Mouse (Mus musculus) heart, adult 2 months (tissue): ENCODE results near the gene Tmem239. TPM values are rescaled to one million over a fixed set of nuclear protein-coding genes. Genes with fewer than 3 reads are reported as not detected.

Experiments
- DNase-seq, 2 experiments: peaks; one replicate each; pipeline ENCODE4 v3.0.0; 2021
- H3K27ac ChIP-seq: fragments of 200-600 bp; 2 replicates; pipeline ENCODE4 v1.8.1; 2022
- H3K27me3 ChIP-seq: fragments of 200-500 bp; 2 replicates; pipeline ENCODE4 v1.6.1; 2012; ENCODE audit warnings: mild to moderate bottlenecking, low read length, inconsistent platforms, mixed read lengths; ENCODE audit not compliant: control insufficient read depth, insufficient read depth
- H3K36me3 ChIP-seq: fragments of 200-500 bp; 2 replicates; pipeline ENCODE4 v1.6.1; 2012; ENCODE audit warnings: low read length, inconsistent platforms; ENCODE audit not compliant: control insufficient read depth, insufficient read depth
- H3K4me1 ChIP-seq: fragments of 200-500 bp; 2 replicates; pipeline ENCODE4 v1.6.1; 2011; ENCODE audit warnings: low read length; ENCODE audit not compliant: control insufficient read depth, insufficient read depth
- H3K4me3 ChIP-seq: fragments of 200-600 bp; 2 replicates; pipeline ENCODE4 v1.8.1; 2022
- H3K79me2 ChIP-seq: fragments of 200-500 bp; replicated peaks from 2 replicates; pipeline ENCODE4 v1.6.1; 2012; ENCODE audit warnings: mild to moderate bottlenecking, inconsistent platforms, low read length, moderate library complexity, mixed read lengths; ENCODE audit not compliant: control insufficient read depth, insufficient read depth
- H3K9ac ChIP-seq: fragments of 200-500 bp; 2 replicates; pipeline ENCODE4 v1.6.1; 2012; ENCODE audit warnings: low read depth, mild to moderate bottlenecking, control low read depth, inconsistent platforms, low read length, mixed read lengths
- CTCF ChIP-seq: fragments of 200-600 bp; IDR thresholded peaks from 2 replicates; pipeline ENCODE4 v1.8.1; 2022; ENCODE audit warnings: antibody characterized with exemption, mild to moderate bottlenecking, moderate library complexity
- EP300 ChIP-seq: fragments of 200-500 bp; IDR thresholded peaks from 2 replicates; pipeline ENCODE4 v1.6.1; 2011; ENCODE audit warnings: low read depth, low read length, control low read depth; ENCODE audit not compliant: insufficient read depth
- POLR2A ChIP-seq: fragments of 200-500 bp; IDR thresholded peaks from 2 replicates; pipeline ENCODE4 v1.6.1; 2011; ENCODE audit warnings: mild to moderate bottlenecking, low read depth, low read length, control low read depth; ENCODE audit not compliant: insufficient read depth
- WGBS: fragments of 180-500 bp; shearing (Covaris S2); methylation state at CpG from one replicate; pipeline ENCODE4 v1.1.7; 2018; 5-methylcytosine and 5-hydroxymethylcytosine counted together
- intact Hi-C: fragments of 180-260 bp; cut with DNase I; formaldehyde crosslinking; loops from one replicate; pipeline ENCODE4 v1.15.1; 2025
- polyA plus RNA-seq: library from polyadenylated mRNA; depleted of rRNA; stranded (reverse); fragments of >200 nt; gene quantifications from 2 replicates; pipeline ENCODE4 v1.2.3, GENCODE M21; 2012
- total RNA-seq, 2 experiments: library from RNA; stranded (reverse); gene quantifications; 2 replicates each; pipeline ENCODE4 v1.2.3; 2021

Gene Tmem239
- total and polyA plus RNA-seq, 3 experiments = not detected

DNA sequence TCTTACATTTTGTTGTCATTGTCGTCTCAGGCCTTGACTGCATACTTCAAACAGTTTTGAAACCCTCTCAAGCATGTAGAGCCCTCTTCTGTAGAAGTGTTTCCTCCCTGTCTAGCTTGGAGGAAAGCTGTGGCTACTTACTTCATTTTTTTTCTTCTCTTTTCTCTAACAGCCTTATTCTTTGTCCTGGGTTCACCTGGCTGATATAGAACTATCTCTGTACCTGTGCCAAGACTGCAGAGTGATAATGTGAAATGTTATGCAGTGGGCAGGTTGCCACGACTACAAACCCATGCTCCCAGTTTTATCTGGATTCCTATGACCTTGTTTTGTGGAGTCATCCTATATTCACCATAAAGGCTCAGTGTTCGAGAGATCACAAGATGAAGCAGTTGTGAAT lies 24.2 kb downstream of the Tmem239 start:
- Histone ChIP-seq H3K4me1 (no peaks in the 10 kb centered on the region; the same call in none of the 2 replicates), H3K4me3 (no peak overlapping the region), H3K27ac (no peak overlapping the region), H3K36me3 (no peaks in the 10 kb centered on the region), H3K27me3 (no peaks in the 10 kb centered on the region), H3K9ac (no peak overlapping the region), H3K79me2 (no peaks in the 10 kb centered on the region; the same call in 1 of the 2 replicates)
- intact Hi-C loops = no loop called here
- no peak for DNase-seq
- TF ChIP-seq CTCF = no peak
- no peak for TF ChIP-seq POLR2A
- TF ChIP-seq EP300 = no peak
- WGBS = 64% methylated on average over 3 of the region's 3 CpGs

DNA sequence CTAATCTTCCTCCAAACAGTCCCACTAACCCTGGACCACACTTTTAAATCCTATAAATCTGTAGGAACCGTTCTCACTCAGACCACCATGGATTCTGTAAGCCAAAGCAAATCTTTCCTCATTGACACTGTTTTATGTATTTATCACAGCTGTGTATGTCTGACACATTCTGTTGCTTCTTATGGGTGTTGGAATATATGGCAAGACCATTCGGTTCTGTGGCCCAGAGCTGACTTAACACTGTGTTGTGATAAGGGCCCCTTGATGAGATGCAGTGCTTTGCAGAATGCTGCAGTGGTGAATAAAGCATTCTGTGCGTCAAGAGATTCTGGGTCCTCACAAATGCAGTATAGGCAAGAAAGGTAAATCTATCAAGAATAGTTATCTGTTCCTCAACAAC lies 25.9 kb downstream of the Tmem239 start:
- Histone ChIP-seq H3K27me3 (no peaks in the 10 kb centered on the region), H3K36me3 (no peaks in the 10 kb centered on the region), H3K4me1 (no peaks in the 10 kb centered on the region; the same call in none of the 2 replicates), H3K27ac (no peak overlapping the region), H3K79me2 (no peaks in the 10 kb centered on the region; the same call in 1 of the 2 replicates), H3K9ac (no peak overlapping the region), H3K4me3 (no peak overlapping the region)
- WGBS = 77% methylated on average over 3 of the region's 3 CpGs
- DNase-seq = no peak
- intact Hi-C loops = no loop called here
- TF ChIP-seq EP300 (no peak), POLR2A (no peak), CTCF (no peak)

DNA sequence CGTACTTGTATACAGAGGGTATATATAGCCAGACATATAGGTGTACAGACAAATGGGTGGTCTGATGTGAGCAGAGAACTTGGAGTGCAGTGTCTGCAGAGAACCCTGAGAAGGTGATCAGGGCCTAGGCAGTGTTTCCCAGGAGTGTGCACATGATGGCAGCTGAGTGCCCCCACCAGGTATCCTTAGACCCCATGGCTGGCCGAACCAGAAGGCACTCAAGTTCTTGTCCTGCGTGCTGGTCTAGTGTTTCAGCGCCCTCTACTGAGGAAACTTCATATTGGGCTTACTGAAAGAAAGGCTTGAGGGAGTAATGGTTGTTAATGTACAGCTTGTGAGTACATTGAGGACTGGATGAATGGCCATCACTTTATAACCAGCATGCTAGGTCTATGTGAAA lies 26.9 kb downstream of the Tmem239 start:
- WGBS = 21% methylated on average over 4 of the region's 4 CpGs
- intact Hi-C loops = no loop called here

DNA sequence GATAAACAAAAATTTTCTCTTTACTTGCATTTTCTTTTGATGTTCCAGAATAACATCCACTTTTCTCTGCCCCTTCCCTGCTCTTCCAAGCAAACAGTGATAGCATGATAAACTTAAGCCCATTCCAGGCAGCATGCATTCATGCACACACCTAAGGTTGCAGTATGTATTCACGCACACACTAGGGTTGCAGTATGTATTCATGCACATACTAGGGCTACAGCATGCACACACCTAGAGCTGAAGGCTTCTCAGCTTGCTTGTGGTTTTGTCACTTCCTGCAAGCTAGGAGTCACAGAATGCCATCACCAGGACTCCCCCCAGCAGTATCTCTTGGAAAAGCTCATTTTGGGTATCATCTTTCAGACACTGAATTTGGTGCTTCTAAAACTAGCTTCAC lies 30.5 kb downstream of the Tmem239 start:
- Histone ChIP-seq H3K4me1 (no peaks in the 10 kb centered on the region; the same call in 1 of the 2 replicates), H3K4me3 (no peak overlapping the region), H3K9ac (no peak overlapping the region), H3K27me3 (no peaks in the 10 kb centered on the region), H3K79me2 (no peaks in the 10 kb centered on the region; the same call in 1 of the 2 replicates), H3K27ac (no peak overlapping the region), H3K36me3 (no peaks in the 10 kb centered on the region)
- WGBS = 91% methylated on average over 1 of the region's 1 CpGs
- intact Hi-C loops = no loop called here
- no peak for DNase-seq
- no peak for TF ChIP-seq POLR2A
- TF ChIP-seq CTCF = no peak
- TF ChIP-seq EP300 = no peak

More for the DNA sequence above, 26.9 kb downstream of the Tmem239 start:
- Histone ChIP-seq H3K36me3 (no peaks in the 10 kb centered on the region), H3K79me2 (no peaks in the 10 kb centered on the region; the same call in 1 of the 2 replicates), H3K27ac (no peak overlapping the region), H3K4me1 (no peaks in the 10 kb centered on the region; the same call in none of the 2 replicates), H3K27me3 (no peaks in the 10 kb centered on the region), H3K9ac (no peak overlapping the region), H3K4me3 (no peak overlapping the region)
- TF ChIP-seq POLR2A (no peak), CTCF (peak; percentile 78)
- DNase-seq = no peak

DNA sequence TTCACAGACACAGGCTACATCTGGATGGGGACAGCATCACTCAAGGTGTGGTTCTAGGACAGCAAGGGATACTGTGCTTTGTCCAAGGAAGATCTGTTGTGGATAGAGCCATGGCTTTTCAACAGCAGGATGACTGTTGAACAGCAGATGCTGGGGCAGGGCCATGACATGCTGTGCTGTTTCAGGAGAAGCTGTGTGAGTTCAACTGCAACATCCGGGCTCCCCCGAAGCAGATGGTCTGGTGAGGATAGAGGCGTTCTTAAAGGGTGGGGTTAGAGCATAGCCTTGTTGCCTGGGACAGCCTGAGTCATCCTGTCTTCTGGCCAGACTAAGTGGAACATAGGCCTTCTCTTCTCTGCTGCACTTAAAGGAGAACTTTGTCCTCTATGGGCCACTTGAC lies 32.6 kb downstream of the Tmem239 start:
- intact Hi-C loops = no loop called here
- Histone ChIP-seq H3K79me2 (no peaks in the 10 kb centered on the region; the same call in 1 of the 2 replicates), H3K36me3 (no peaks in the 10 kb centered on the region), H3K4me3 (no peak overlapping the region), H3K9ac (no peak overlapping the region), H3K4me1 (no peaks in the 10 kb centered on the region), H3K27me3 (no peaks in the 10 kb centered on the region), H3K27ac (no peak overlapping the region)
- no peak for DNase-seq
- TF ChIP-seq POLR2A (no peak), EP300 (no peak), CTCF (no peak)
- 68% methylated on average over 3 of the region's 3 CpGs for WGBS

DNA sequence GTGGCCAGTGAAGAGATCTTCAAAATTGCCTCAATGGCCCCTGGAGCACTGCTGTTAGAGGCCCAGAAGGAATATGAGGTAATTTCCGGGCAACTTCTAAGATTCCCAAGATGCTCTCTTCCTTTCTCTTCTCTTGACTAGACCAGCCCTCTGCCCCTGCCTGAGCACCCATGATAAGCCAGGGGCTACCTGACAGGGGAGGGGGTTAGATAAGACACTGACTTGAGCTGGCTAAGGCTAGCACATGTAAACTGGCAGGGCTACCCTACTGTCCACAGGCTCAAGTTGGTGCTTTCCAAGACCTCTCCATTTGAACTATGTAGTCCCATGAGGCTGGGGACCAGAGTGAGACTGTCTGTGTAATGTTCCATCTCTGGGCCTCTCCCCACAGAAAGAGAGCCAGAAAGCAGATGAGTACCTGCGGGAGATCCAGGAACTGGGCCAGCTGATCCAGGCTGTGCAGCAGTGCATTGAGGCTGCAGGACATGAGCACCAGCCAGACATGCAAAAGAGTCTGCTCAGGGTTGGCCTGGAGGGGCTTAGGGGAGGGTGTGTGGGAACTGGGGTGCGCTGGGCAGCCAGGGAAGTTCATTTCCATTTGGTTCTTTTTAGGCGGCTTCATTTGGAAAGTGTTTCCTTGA lies 33.7 kb downstream of the Tmem239 start:
- Histone ChIP-seq H3K79me2 (no peaks in the 10 kb centered on the region), H3K36me3 (no peaks in the 10 kb centered on the region), H3K4me3 (no peak overlapping the region), H3K27me3 (no peaks in the 10 kb centered on the region), H3K4me1 (no peaks in the 10 kb centered on the region), H3K9ac (no peak overlapping the region), H3K27ac (no peak overlapping the region)
- TF ChIP-seq POLR2A = no peak
- TF ChIP-seq CTCF = no peak
- TF ChIP-seq EP300 = no peak
- WGBS = 95% methylated on average over 4 of the region's 4 CpGs
- intact Hi-C loops = no loop called here
- DNase-seq = no peak
